Mouse (Mus musculus) ovary, postnatal 14 days (tissue): ENCODE data around the gene Bicd1.

Experiments
- DNase-seq: peaks from one replicate; pipeline ENCODE4 v3.0.0; 2022; ENCODE audit warnings: low spot score

Gene Bicd1

GRCm38 (mm10) chr6:149567219-149567618 lies 158.5 kb downstream of the Bicd1 start:
- no peak for DNase-seq

- no peak for DNase-seq
Observed at GRCm38 (mm10) chr6:149574288-149574687, 165.6 kb downstream of the Bicd1 start.

- DNase-seq = no peak
Observed at GRCm38 (mm10) chr6:149580053-149580452, 171.4 kb downstream of the Bicd1 start.

- no peak for DNase-seq
Observed at GRCm38 (mm10) chr6:149585708-149586504, 177.2 kb downstream of the Bicd1 start.
